Mouse (Mus musculus) limb, embryonic 14.5 days (tissue): ENCODE measurements around the gene Proser2. TPM values are rescaled to one million over a fixed set of nuclear protein-coding genes. Genes with fewer than 3 reads are reported as not detected.

Experiments
- ATAC-seq: fragments of 200-750 bp; cut with Nextera tagmentation; 2 replicates; pipeline ENCODE4 v1.8.0; 2017; ENCODE audit warnings: low read depth, moderate number of reproducible peaks, moderate TSS enrichment; ENCODE audit not compliant: low FRiP score
- DNase-seq: peaks from one replicate; pipeline ENCODE4 v3.0.0-alpha.2; 2015; ENCODE audit warnings: low spot score
- H3K27ac ChIP-seq: fragments of 300-500 bp; sonication (generic); replicated peaks from 2 replicates; pipeline ENCODE4 v1.5.1; 2014; ENCODE audit warnings: low read depth, mild to moderate bottlenecking, low read length, moderate library complexity, mixed read lengths
- H3K27me3 ChIP-seq: fragments of 300-500 bp; sonication (generic); 2 replicates; pipeline ENCODE4 v1.6.1; 2014; ENCODE audit warnings: low read length, mixed read lengths; ENCODE audit not compliant: control insufficient read depth, insufficient read depth
- H3K36me3 ChIP-seq: fragments of 300-500 bp; sonication (generic); 2 replicates; pipeline ENCODE4 v1.6.1; 2014; ENCODE audit warnings: mild to moderate bottlenecking, low read length, moderate library complexity, mixed read lengths; ENCODE audit not compliant: control insufficient read depth, insufficient read depth
- H3K4me1 ChIP-seq: fragments of 300-500 bp; sonication (generic); 2 replicates; pipeline ENCODE4 v1.6.1; 2014; ENCODE audit warnings: antibody characterized with exemption, low read length, mixed read lengths; ENCODE audit not compliant: control insufficient read depth, insufficient read depth
- H3K4me2 ChIP-seq: fragments of 300-500 bp; sonication (generic); replicated peaks from 2 replicates; pipeline ENCODE4 v1.6.1; 2014; ENCODE audit warnings: low read depth, mild to moderate bottlenecking, low read length, moderate library complexity; ENCODE audit not compliant: severe bottlenecking
- H3K4me3 ChIP-seq: fragments of 300-500 bp; sonication (generic); replicated peaks from 2 replicates; pipeline ENCODE4 v1.5.1; 2014; ENCODE audit warnings: low read length
- H3K9ac ChIP-seq: fragments of 300-500 bp; sonication (generic); 2 replicates; pipeline ENCODE4 v1.6.1; 2014; ENCODE audit warnings: mild to moderate bottlenecking, low read depth, low read length, moderate library complexity; ENCODE audit not compliant: severe bottlenecking
- H3K9me3 ChIP-seq: fragments of 300-500 bp; sonication (generic); 2 replicates; pipeline ENCODE4 v1.6.1; 2016; ENCODE audit warnings: low read length; ENCODE audit not compliant: control insufficient read depth
- POLR2A ChIP-seq: fragments of 200-500 bp; IDR thresholded peaks from 2 replicates; pipeline ENCODE4 v1.8.0; 2012; ENCODE audit warnings: inconsistent platforms, mild to moderate bottlenecking, moderate library complexity, borderline replicate concordance; ENCODE audit not compliant: insufficient read depth, insufficient read length; ENCODE audit errors: extremely low read depth
- WGBS: fragments of 180-500 bp; shearing (Covaris S2); extraction: QIAGEN DNeasy Blood & Tissue Kit; methylation state at CpG from one replicate; pipeline ENCODE4 v1.1.7; 2014; 5-methylcytosine and 5-hydroxymethylcytosine counted together
- polyA plus RNA-seq, 2 experiments: library from polyadenylated mRNA; depleted of rRNA in 1 of 2; stranded (reverse) in 1 of 2; unstranded in 1 of 2; fragments of >200 nt; fragmentation: Nextera tagmentation in 1 of 2; extraction: Ambion mirVana in 1 of 2; gene quantifications; 2 replicates each; pipeline versions ENCODE4 v1.2.1 to v1.2.3; 2012 to 2014

Gene Proser2
- polyA plus RNA-seq, 2 experiments = 7.6 to 10.5 TPM

DNA sequence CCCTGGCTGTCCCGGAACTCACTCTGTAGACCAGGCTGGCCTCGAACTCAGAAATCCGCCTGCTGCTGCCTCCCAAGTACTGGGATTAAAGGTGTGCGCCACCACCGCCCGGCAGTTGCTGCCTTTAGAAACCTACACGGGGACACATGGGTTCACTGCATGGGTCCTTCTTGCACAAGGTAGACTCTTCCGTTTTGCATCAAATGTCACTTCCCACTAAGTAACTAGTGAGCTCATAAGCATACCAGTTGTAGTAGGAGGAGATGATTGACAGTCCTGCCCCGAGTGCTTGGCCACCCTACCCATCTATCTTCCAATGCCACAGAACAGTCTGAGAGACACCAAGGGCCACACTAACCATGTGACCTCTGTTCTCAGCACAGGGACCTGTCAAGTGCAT is 29.2 kb upstream of the Proser2 start:
- ATAC-seq (no peak), DNase-seq (no peak)
- H3K4me2 ChIP-seq = no peak overlapping the region
- H3K4me1 ChIP-seq = peaks cover 7% of the 10 kb centered on the region; the same call in 1 of the 2 replicates
- WGBS = 86% methylated on average over 9 of the region's 9 CpGs
- no peak overlapping the region for H3K27ac ChIP-seq
- H3K9ac ChIP-seq = no peak overlapping the region
- TF ChIP-seq POLR2A = no peak
- no peaks in the 10 kb centered on the region for H3K9me3 ChIP-seq
- no peak overlapping the region for H3K4me3 ChIP-seq
- no peaks in the 10 kb centered on the region for H3K27me3 ChIP-seq
- no peaks in the 10 kb centered on the region for H3K36me3 ChIP-seq

DNA sequence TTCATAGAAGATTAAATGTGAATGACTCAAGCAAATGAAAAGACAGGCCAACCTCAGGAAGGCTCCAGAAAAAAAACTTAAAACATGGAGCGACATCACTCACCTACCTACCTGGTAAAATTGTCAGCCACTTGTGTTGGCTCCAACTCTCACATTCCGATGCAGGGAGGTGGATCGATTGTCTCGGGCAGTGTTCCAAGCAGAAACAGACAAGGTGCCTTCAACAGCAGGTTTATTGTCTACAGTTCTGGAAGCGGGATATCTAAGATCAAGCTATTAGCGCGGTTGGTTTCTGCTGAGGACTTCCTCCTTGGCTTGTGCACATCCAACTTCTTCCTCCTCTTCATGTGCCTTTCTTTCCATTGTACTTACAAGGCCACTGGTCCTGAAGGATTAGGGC is 27.6 kb upstream of the Proser2 start:
- Histone ChIP-seq H3K4me2 (no peak overlapping the region), H3K27me3 (no peaks in the 10 kb centered on the region), H3K9ac (no peak overlapping the region), H3K9me3 (no peaks in the 10 kb centered on the region), H3K4me3 (no peak overlapping the region), H3K36me3 (no peaks in the 10 kb centered on the region), H3K4me1 (peaks cover 7% of the 10 kb centered on the region; the same call in 1 of the 2 replicates), H3K27ac (no peak overlapping the region)
- TF ChIP-seq POLR2A = no peak
- 82% methylated on average over 7 of the region's 7 CpGs for WGBS
- no peak for DNase-seq
- ATAC-seq = no peak

GRCm38 (mm10) chr2:6157208-6157607 is 27.2 kb upstream of the Proser2 start:
- Histone ChIP-seq H3K36me3 (no peaks in the 10 kb centered on the region), H3K4me1 (peaks cover 7% of the 10 kb centered on the region; the same call in 1 of the 2 replicates), H3K27ac (no peak overlapping the region), H3K4me2 (no peak overlapping the region), H3K9ac (no peak overlapping the region), H3K4me3 (no peak overlapping the region), H3K27me3 (no peaks in the 10 kb centered on the region), H3K9me3 (no peaks in the 10 kb centered on the region)
- no peak for TF ChIP-seq POLR2A
- WGBS = 96% methylated on average over 4 of the region's 4 CpGs
- ATAC-seq = no peak
- no peak for DNase-seq

GRCm38 (mm10) chr2:6149801-6150200 is 19.8 kb upstream of the Proser2 start:
- H3K9me3 ChIP-seq = no peaks in the 10 kb centered on the region
- H3K36me3 ChIP-seq = no peaks in the 10 kb centered on the region
- H3K27me3 ChIP-seq = no peaks in the 10 kb centered on the region
- no peaks in the 10 kb centered on the region for H3K4me1 ChIP-seq
- ATAC-seq (no peak), DNase-seq (no peak)
- no peak overlapping the region for H3K4me3 ChIP-seq
- H3K9ac ChIP-seq = no peak overlapping the region
- TF ChIP-seq POLR2A = no peak
- WGBS = 85% methylated on average over 5 of the region's 5 CpGs
- H3K27ac ChIP-seq = no peak overlapping the region
- H3K4me2 ChIP-seq = no peak overlapping the region

GRCm38 (mm10) chr2:6146901-6147300 is 16.9 kb upstream of the Proser2 start:
- Histone ChIP-seq H3K36me3 (no peaks in the 10 kb centered on the region), H3K9ac (no peak overlapping the region), H3K9me3 (no peaks in the 10 kb centered on the region), H3K27me3 (no peaks in the 10 kb centered on the region), H3K4me1 (no peaks in the 10 kb centered on the region), H3K4me3 (no peak overlapping the region), H3K4me2 (no peak overlapping the region), H3K27ac (no peak overlapping the region)
- WGBS = 81% methylated on average over 7 of the region's 7 CpGs
- DNase-seq = no peak
- TF ChIP-seq POLR2A = no peak
- ATAC-seq = no peak

- no peaks in the 10 kb centered on the region for H3K4me1 ChIP-seq
- H3K36me3 ChIP-seq = no peaks in the 10 kb centered on the region
- H3K4me3 ChIP-seq = no peak overlapping the region
- no peaks in the 10 kb centered on the region for H3K9me3 ChIP-seq
- DNase-seq (no peak), ATAC-seq (no peak)
- 85% methylated on average over 4 of the region's 4 CpGs for WGBS
- H3K27me3 ChIP-seq = no peaks in the 10 kb centered on the region
- no peak overlapping the region for H3K27ac ChIP-seq
- no peak overlapping the region for H3K4me2 ChIP-seq
- H3K9ac ChIP-seq = no peak overlapping the region
- no peak for TF ChIP-seq POLR2A
These were observed 16.2 kb upstream of the Proser2 start for GRCm38 (mm10) chr2:6146257-6146656.
